Mouse (Mus musculus): Measurements from ENCODE around the gene Frs3. TPM values are rescaled to one million over a fixed set of nuclear protein-coding genes. Genes with fewer than 3 reads are reported as not detected.

Gene Frs3
- polyA plus RNA-seq, 1 experiment from 2014 or later = 3.5 TPM

GRCm38 (mm10) chr17:47658741-47659243, 30.0 kb upstream of the Frs3 start:
- no peak overlapping the region for H3K27ac ChIP-seq (replicated peaks; ENCODE audit: low read depth, low read length)
- H3K36me3 ChIP-seq (replicated peaks; ENCODE audit: control insufficient read depth, insufficient read depth, low read depth, low read length) = no peaks in the 10 kb centered on the region
- H3K4me1 ChIP-seq (ENCODE audit: control insufficient read depth, insufficient read depth, low read length) = no peaks in the 10 kb centered on the region
- ATAC-seq (replicated peaks; ENCODE audit: insufficient number of reproducible peaks, low FRiP score, low TSS enrichment, low read depth) (no peak), DNase-seq (ENCODE audit: low spot score) (no peak)
- 83% methylated on average over 3 of the region's 3 CpGs for WGBS
- no peak overlapping the region for H3K4me2 ChIP-seq (ENCODE audit: low read depth, low read length)
- no peak overlapping the region for H3K4me3 ChIP-seq (ENCODE audit: low read depth, low read length)
- no peak overlapping the region for H3K9ac ChIP-seq (replicated peaks; ENCODE audit: low read length)
- no peaks in the 10 kb centered on the region for H3K9me3 ChIP-seq (replicated peaks; ENCODE audit: control insufficient read depth, low read length)
- no peaks in the 10 kb centered on the region for H3K27me3 ChIP-seq (ENCODE audit: control insufficient read depth, insufficient read depth, low read length)

- ATAC-seq (replicated peaks; ENCODE audit: insufficient number of reproducible peaks, low FRiP score, low TSS enrichment, low read depth) (peak; percentile 67), DNase-seq (ENCODE audit: low spot score) (peak; percentile 23)
- no peak overlapping the region for H3K4me2 ChIP-seq (ENCODE audit: low read depth, low read length)
- H3K4me3 ChIP-seq (ENCODE audit: low read depth, low read length) = no peak overlapping the region
- WGBS = 55% methylated on average over 9 of the region's 9 CpGs
- no peaks in the 10 kb centered on the region for H3K36me3 ChIP-seq (replicated peaks; ENCODE audit: control insufficient read depth, insufficient read depth, low read depth, low read length)
- H3K4me1 ChIP-seq (ENCODE audit: control insufficient read depth, insufficient read depth, low read length) = no peaks in the 10 kb centered on the region
- H3K27ac ChIP-seq (replicated peaks; ENCODE audit: low read depth, low read length) = no peak overlapping the region
- H3K27me3 ChIP-seq (ENCODE audit: control insufficient read depth, insufficient read depth, low read length) = no peaks in the 10 kb centered on the region
- no peaks in the 10 kb centered on the region for H3K9me3 ChIP-seq (replicated peaks; ENCODE audit: control insufficient read depth, low read length)
- H3K9ac ChIP-seq (replicated peaks; ENCODE audit: low read length) = no peak overlapping the region
Observed at GRCm38 (mm10) chr17:47663009-47663713, 25.7 kb upstream of the Frs3 start.

GRCm38 (mm10) chr17:47664474-47664873, 24.4 kb upstream of the Frs3 start:
- ATAC-seq (replicated peaks; ENCODE audit: insufficient number of reproducible peaks, low FRiP score, low TSS enrichment, low read depth) (no peak), DNase-seq (ENCODE audit: low spot score) (no peak)
- H3K4me2 ChIP-seq (ENCODE audit: low read depth, low read length) = no peak overlapping the region
- H3K4me1 ChIP-seq (ENCODE audit: control insufficient read depth, insufficient read depth, low read length) = no peaks in the 10 kb centered on the region
- no peaks in the 10 kb centered on the region for H3K9me3 ChIP-seq (replicated peaks; ENCODE audit: control insufficient read depth, low read length)
- H3K27ac ChIP-seq (replicated peaks; ENCODE audit: low read depth, low read length) = no peak overlapping the region
- no peaks in the 10 kb centered on the region for H3K36me3 ChIP-seq (replicated peaks; ENCODE audit: control insufficient read depth, insufficient read depth, low read depth, low read length)
- no peak overlapping the region for H3K4me3 ChIP-seq (ENCODE audit: low read depth, low read length)
- no peaks in the 10 kb centered on the region for H3K27me3 ChIP-seq (ENCODE audit: control insufficient read depth, insufficient read depth, low read length)
- H3K9ac ChIP-seq (replicated peaks; ENCODE audit: low read length) = no peak overlapping the region
- WGBS = 90% methylated on average over 7 of the region's 7 CpGs

- Histone ChIP-seq H3K9ac (replicated peaks; ENCODE audit: low read length) (no peak overlapping the region), H3K4me2 (ENCODE audit: low read depth, low read length) (no peak overlapping the region), H3K27ac (replicated peaks; ENCODE audit: low read depth, low read length) (no peak overlapping the region), H3K36me3 (replicated peaks; ENCODE audit: control insufficient read depth, insufficient read depth, low read depth, low read length) (no peaks in the 10 kb centered on the region; the same call in 1 of the 2 replicates), H3K27me3 (ENCODE audit: control insufficient read depth, insufficient read depth, low read length) (no peaks in the 10 kb centered on the region), H3K4me1 (ENCODE audit: control insufficient read depth, insufficient read depth, low read length) (peaks cover 10% of the 10 kb centered on the region), H3K4me3 (ENCODE audit: low read depth, low read length) (no peak overlapping the region), H3K9me3 (replicated peaks; ENCODE audit: control insufficient read depth, low read length) (no peaks in the 10 kb centered on the region)
- no peak for DNase-seq (ENCODE audit: low spot score)
- no peak for ATAC-seq (replicated peaks; ENCODE audit: insufficient number of reproducible peaks, low FRiP score, low TSS enrichment, low read depth)
- 81% methylated on average over 4 of the region's 4 CpGs for WGBS
Observed at GRCm38 (mm10) chr17:47669166-47669565, 19.7 kb upstream of the Frs3 start.

- H3K27ac ChIP-seq (replicated peaks; ENCODE audit: low read depth, low read length) = no peak overlapping the region
- H3K9me3 ChIP-seq (replicated peaks; ENCODE audit: control insufficient read depth, low read length) = no peaks in the 10 kb centered on the region
- peak overlapping the region; percentile 88 for H3K4me2 ChIP-seq (ENCODE audit: low read depth, low read length)
- peak overlapping the region; percentile 61; the same call in 1 of the 2 replicates for H3K9ac ChIP-seq (replicated peaks; ENCODE audit: low read length)
- DNase-seq (ENCODE audit: low spot score) = peak; percentile 13
- H3K4me3 ChIP-seq (ENCODE audit: low read depth, low read length) = peak overlapping the region; percentile 35
- H3K27me3 ChIP-seq (ENCODE audit: control insufficient read depth, insufficient read depth, low read length) = no peaks in the 10 kb centered on the region
- 6% methylated on average over 14 of the region's 14 CpGs for WGBS
- ATAC-seq (replicated peaks; ENCODE audit: insufficient number of reproducible peaks, low FRiP score, low TSS enrichment, low read depth) = peak; percentile 42; the same call in 1 of the 2 replicates
- peaks cover 10% of the 10 kb centered on the region for H3K4me1 ChIP-seq (ENCODE audit: control insufficient read depth, insufficient read depth, low read length)
- no peaks in the 10 kb centered on the region; the same call in 1 of the 2 replicates for H3K36me3 ChIP-seq (replicated peaks; ENCODE audit: control insufficient read depth, insufficient read depth, low read depth, low read length)
Observed at GRCm38 (mm10) chr17:47671988-47672310, 16.9 kb upstream of the Frs3 start.

- Histone ChIP-seq H3K4me1 (ENCODE audit: control insufficient read depth, insufficient read depth, low read length) (peaks cover 10% of the 10 kb centered on the region), H3K4me3 (ENCODE audit: low read depth, low read length) (peak overlapping the region; percentile 35), H3K9ac (replicated peaks; ENCODE audit: low read length) (peak overlapping the region; percentile 61), H3K27me3 (ENCODE audit: control insufficient read depth, insufficient read depth, low read length) (no peaks in the 10 kb centered on the region), H3K36me3 (replicated peaks; ENCODE audit: control insufficient read depth, insufficient read depth, low read depth, low read length) (no peaks in the 10 kb centered on the region; the same call in 1 of the 2 replicates), H3K27ac (replicated peaks; ENCODE audit: low read depth, low read length) (no peak overlapping the region), H3K4me2 (ENCODE audit: low read depth, low read length) (peak overlapping the region; percentile 88), H3K9me3 (replicated peaks; ENCODE audit: control insufficient read depth, low read length) (no peaks in the 10 kb centered on the region)
- ATAC-seq (replicated peaks; ENCODE audit: insufficient number of reproducible peaks, low FRiP score, low TSS enrichment, low read depth) (peak; percentile 79; the same call in 1 of the 2 replicates), DNase-seq (ENCODE audit: low spot score) (peak; percentile 79)
- WGBS = 3% methylated on average over 60 of the region's 68 CpGs
Observed at GRCm38 (mm10) chr17:47672311-47673111, 16.3 kb upstream of the Frs3 start.

GRCm38 (mm10) chr17:47676581-47676980, 12.2 kb upstream of the Frs3 start:
- WGBS = 22% methylated on average over 9 of the region's 9 CpGs

GRCm38 (mm10) chr17:47678238-47678637, 10.6 kb upstream of the Frs3 start:
- Histone ChIP-seq H3K36me3 (replicated peaks; ENCODE audit: control insufficient read depth, insufficient read depth, low read depth, low read length) (no peaks in the 10 kb centered on the region; the same call in 1 of the 2 replicates), H3K27me3 (ENCODE audit: control insufficient read depth, insufficient read depth, low read length) (no peaks in the 10 kb centered on the region), H3K27ac (replicated peaks; ENCODE audit: low read depth, low read length) (no peak overlapping the region), H3K4me2 (ENCODE audit: low read depth, low read length) (no peak overlapping the region), H3K9ac (replicated peaks; ENCODE audit: low read length) (no peak overlapping the region), H3K4me3 (ENCODE audit: low read depth, low read length) (no peak overlapping the region), H3K4me1 (ENCODE audit: control insufficient read depth, insufficient read depth, low read length) (peaks cover under 1% of the 10 kb centered on the region; the same call in 1 of the 2 replicates), H3K9me3 (replicated peaks; ENCODE audit: control insufficient read depth, low read length) (no peaks in the 10 kb centered on the region)
- ATAC-seq (replicated peaks; ENCODE audit: insufficient number of reproducible peaks, low FRiP score, low TSS enrichment, low read depth) = no peak
- WGBS = 89% methylated on average over 5 of the region's 5 CpGs
- DNase-seq (ENCODE audit: low spot score) = no peak

More at GRCm38 (mm10) chr17:47676581-47676980, 12.2 kb upstream of the Frs3 start:
- Histone ChIP-seq H3K4me2 (ENCODE audit: low read depth, low read length) (no peak overlapping the region), H3K27me3 (ENCODE audit: control insufficient read depth, insufficient read depth, low read length) (no peaks in the 10 kb centered on the region), H3K4me1 (ENCODE audit: control insufficient read depth, insufficient read depth, low read length) (peaks cover 10% of the 10 kb centered on the region), H3K36me3 (replicated peaks; ENCODE audit: control insufficient read depth, insufficient read depth, low read depth, low read length) (no peaks in the 10 kb centered on the region; the same call in 1 of the 2 replicates), H3K9me3 (replicated peaks; ENCODE audit: control insufficient read depth, low read length) (no peaks in the 10 kb centered on the region), H3K27ac (replicated peaks; ENCODE audit: low read depth, low read length) (no peak overlapping the region), H3K9ac (replicated peaks; ENCODE audit: low read length) (no peak overlapping the region), H3K4me3 (ENCODE audit: low read depth, low read length) (no peak overlapping the region)
- ATAC-seq (replicated peaks; ENCODE audit: insufficient number of reproducible peaks, low FRiP score, low TSS enrichment, low read depth) = no peak
- DNase-seq (ENCODE audit: low spot score) = peak; percentile 84
